Mouse (Mus musculus): Measurements from ENCODE around the gene Acsm4.
"Not testable (repeated sequence)": the region's sequence is repeated elsewhere in the genome, so short reads cannot be mapped to it uniquely, and the experiment has no call there.

The Acsm4 gene

DNA sequence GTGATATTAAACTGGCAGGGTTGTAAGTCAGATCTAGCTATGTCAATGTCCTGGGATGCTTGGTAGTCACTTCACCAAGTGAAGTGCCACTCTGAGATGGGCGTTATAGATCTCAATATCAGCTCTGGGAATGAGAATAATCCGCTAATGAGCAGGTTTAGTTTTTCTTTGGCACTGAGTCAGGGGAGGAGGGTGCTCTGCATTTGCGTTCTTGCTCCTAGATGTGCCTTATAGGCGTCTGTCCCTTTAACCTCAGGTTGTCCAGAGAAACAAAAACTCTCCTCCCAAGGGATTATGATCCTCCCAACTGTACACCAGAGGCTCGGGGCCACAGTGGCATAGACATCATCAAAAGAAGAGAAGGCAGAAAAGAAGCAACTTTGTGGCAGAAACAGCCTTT lies at the start of gene Acsm4:
TSS of gene Acsm4 (plus strand) at position 301 of the 400 bp plus-strand sequence.
- DNase-seq, result no peak

DNA sequence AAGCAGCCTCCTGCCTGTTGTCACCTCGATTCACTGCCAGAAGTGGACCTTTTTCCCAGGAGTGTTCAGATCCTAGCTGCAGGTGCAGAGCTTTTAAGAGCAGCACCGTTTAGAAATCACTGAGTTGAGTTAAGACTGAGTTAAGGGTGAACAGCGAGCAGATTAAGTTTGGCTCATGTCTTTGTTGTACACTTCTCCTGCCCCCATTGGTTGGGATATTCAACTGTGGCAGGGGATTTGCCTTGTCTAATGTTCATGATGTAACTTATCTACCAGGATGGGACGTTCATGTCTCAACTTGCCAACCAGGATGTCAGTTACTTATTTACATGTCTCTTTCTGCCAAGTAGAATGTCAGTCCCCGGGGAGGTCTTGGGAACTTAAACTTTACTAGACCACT lies 47.5 kb upstream of the Acsm4 start:
- DNase-seq, result peak; percentile 82

DNA sequence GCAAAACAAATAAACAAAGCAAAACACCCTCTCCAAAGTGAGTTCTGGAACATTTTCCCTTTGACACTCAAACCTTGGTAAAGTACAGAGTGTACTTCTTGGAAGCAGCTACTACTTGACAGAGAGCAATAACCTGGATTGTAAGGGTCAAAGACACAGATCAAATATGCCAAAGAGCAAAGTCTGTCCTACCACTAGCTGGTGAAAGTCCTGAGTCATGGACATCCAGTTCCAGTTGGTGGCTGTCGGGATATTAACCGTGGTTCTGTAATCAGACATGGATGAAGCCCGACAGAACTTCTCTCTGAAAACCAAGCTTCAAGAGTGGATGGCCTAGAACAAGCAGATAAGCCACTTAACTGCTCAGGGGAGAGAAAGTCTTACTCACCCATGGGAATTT lies 21.9 kb upstream of the Acsm4 start:
- DNase-seq, result peak; percentile 91

DNA sequence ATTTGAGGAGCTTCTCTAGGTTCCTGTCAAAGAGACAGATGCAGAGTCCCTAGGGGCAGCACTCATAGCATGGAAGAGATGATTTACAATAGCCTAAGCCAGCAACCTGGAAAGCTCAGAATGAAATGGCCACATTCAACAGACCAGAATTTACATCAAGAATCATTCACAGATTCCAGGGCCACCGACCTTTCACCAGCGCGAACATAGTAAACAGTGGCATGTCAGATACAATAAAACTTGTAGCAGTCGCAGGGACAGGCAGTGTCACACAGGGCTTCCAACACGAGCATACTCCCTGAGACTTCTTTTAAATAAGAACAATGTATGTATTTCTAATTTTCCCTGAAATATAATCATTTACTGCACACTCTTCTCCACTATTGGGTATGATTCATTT lies 19.4 kb upstream of the Acsm4 start:
- DNase-seq, result peak; percentile 50

DNA sequence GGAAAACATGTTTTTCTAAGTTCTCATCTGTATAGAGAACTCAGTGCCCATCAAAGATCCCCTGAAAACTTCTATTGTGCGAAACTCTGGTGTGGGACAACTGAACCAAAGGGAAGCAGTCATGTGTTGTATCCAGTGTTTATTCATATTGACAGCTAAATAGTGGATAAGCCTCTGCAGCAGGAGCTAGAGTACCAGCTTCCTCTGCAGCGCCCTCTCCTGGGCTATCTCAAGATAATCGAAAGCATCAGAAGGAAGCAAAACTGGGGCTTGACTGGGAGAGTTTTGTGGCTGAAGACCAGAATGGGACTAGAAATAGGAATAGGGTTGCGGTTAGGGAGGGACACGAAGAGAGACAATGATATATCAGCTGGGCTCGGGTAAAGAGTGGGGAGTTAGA lies 18.9 kb upstream of the Acsm4 start:
- peak; percentile 64 for DNase-seq

DNA sequence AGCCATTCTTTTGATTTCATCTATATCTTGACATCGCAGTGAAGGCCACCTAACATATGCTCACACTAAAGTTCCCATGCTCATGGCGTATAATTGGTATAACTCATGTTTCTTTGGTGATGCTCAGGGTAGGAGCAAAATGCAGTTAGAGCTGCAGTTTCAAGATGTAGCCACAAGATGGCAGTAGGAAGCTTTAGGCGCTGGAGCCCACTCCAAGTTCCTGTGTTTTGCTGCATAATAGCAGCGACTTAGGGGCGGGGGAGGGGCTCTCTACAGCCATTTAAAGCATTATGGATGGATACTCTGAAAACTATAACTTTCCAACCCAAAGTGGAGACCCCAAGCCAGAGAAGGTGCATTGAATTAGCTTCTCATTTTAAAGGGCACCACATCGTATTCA lies 16.4 kb upstream of the Acsm4 start:
- DNase-seq, result peak; percentile 53

DNA sequence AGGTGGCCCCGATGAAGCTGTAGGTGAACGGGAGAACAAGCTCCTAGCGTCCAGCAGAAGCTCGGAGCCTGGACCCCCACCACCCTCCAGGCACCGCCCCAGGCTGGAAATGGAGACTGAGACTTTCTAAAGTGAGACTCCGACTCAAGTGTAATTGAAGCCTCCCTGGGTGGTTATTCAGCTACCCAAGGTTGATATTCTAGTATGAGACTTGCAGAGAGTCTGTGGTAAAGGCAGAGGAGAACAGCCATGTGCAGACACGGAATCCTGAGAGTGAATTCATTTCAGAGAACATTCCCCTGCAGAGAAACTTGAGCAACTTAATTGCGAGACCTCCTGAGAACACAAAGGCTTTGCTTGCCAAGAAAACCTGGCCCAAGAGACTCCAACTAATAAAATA lies 9.7 kb upstream of the Acsm4 start:
- DNase-seq, result no peak

DNA sequence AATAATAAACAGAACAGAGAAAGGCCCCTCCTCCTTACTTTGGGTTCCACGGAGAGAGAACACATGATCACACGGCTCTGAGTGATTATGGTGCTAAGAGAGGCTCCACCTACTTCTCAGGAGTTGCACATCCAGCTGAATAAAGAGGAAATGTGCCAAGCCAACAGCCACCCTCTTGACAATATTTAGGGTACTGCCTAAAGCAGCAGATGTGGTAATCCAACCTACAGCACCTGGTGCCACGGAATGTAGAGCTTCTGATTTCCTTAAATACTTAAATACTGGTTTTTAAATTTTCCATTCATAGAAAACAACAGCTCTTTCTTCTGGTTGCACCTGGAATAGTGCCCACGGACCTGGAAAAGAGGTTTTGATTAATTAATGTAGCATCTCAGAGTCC lies 7.1 kb upstream of the Acsm4 start:
- DNase-seq, result no peak

DNA sequence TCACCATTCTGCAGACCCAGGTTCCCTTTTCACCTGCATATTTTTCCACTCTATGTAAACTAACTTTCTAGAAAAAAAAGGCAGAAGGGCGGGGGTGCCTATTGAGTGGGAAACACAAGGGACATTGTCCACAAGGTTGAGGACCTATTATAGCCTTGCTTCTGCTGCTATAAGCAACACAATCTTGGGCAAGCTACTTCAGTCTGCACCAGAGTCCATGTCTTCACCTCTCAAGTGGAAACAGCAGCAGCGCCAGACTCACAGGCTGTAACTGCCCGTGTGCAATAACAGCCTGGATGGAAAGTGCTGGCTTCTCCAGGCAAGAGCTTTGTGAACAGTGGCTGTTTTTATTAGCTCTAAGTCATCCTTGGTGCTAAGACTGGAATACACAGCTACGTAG lies 2.5 kb downstream of the Acsm4 start:
- DNase-seq, result no peak

DNA sequence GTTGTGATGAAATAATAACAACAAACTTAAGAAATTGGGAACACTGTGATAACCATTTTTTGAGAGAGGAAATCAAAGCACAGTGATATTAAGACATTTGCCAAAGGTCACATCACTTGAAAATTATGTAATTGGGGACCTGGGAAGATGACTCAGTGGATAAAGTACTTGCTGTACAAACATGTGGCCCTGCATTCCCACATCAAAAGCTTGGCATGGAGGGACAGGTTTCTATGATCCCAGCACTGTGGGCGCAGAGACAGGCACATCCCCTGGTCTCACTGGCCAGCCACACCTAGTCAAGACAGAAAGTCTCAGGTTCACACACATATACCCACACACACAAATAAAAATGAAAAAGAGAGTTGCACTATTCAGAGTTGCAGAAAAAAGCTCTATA lies 5.1 kb downstream of the Acsm4 start:
- no peak for DNase-seq

DNA sequence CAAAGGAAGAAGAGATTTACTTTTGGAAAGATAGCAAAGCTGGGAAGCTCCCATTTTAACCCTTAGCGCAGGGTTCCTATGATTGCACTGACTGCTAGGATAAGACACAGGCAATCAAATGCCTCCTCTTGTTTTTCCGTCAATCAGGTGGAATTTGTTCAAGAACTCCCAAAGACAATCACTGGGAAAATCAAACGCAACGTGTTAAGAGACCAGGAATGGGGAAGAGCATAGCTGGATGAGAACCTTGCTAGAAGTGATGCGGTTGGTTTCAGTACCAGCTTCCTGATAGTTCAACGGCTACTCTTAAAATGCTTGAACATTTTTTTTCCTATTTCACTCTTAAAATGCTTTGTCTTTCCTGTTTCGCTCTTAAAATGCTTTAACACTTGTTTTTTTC lies 24.3 kb downstream of the Acsm4 start:
- DNase-seq, result no peak

DNA sequence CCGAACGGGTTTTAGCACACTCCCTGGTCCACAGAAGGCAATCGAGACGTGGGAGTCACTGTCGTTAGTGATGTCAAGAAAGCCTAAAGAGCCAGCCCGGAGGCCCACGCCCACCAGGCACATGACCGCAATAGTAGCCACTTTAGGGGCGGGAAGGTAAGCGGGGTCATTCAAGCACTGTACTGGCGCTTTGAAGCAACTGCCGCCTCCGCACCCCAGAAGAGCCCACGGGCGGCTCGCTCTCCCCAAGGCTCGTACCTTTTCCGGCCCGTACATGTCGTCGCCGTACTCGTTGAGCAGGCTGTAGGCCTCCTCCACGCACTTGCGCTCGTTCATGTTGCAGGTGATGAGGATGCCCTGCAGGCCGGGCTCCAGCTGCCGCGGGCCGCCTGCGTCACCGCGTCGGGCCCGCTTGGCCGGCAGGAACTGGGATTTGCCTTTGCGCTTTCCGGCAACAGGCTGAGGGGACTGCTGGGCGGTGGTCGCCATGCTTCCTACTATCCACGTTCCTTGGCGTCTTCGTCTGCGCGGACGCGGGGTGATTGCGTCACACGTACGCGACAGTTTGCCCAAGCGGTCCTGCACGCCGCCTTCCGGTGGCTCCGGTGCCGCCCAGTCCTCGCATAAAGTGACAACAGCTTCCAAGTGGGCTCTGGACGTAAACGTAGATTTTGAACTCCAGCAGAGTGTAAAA lies 30.6 kb downstream of the Acsm4 start, which contains the start of gene Thumpd1:
TSS of gene Thumpd1 (minus strand) at position 546 of the 694 bp plus-strand sequence.
- peak; percentile 91 for DNase-seq

DNA sequence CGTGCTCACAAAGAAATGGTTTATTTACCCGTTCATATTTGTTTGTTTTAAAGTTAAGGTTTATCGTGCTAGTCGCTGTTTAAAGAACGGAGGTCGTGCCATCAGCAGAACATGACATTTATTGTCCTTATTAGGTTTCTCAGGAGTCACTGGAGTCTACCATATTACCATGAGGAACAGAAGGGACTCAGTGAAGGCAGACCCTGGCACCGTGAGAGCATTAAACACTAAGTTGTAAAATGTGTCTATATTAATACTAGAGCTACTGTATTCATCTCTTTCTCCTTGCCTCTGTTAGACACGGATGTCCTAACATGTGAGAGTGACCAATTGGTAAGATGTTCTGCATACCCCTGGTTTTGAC lies 31.1 kb downstream of the Acsm4 start:
- no peak for DNase-seq

DNA sequence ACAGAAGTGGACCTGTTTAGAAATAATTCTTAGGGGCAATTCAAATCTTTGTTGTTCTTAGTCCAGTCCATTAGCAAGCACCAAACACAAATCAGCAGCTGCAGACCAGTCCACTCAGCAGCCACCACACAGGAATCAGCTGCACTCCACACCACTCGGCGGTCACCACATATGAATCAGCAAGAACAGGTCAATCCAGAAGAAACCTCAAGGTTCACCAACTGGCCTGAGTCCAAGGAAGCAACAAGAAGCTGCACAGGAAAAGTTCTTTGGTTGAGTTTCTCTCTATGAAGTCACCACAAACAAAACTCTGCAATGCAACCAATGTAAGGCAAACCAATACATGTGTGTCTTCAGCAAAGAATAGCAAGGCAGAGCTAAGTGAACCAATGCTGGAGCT lies 37.8 kb downstream of the Acsm4 start:
- no peak for DNase-seq

DNA sequence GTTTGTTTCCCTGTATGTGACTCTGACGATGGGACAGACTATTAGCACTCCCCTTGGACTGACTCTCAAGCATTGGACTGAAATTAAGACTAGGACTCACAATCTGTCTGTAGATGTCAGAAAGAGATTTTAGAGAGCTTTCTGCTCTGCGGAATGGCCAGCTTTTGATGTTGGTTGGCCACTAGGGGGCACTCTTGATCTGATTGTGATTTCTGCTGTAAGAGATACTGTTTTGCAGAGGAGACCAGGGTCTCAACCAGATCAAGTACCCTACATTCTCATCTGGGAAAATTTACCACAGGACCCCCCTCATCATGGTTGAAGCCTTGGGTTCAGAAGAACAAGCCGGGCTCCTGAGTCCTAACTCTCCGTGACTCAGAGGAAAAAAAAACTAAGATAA lies 41.4 kb downstream of the Acsm4 start:
- DNase-seq, result peak; percentile 56

DNA sequence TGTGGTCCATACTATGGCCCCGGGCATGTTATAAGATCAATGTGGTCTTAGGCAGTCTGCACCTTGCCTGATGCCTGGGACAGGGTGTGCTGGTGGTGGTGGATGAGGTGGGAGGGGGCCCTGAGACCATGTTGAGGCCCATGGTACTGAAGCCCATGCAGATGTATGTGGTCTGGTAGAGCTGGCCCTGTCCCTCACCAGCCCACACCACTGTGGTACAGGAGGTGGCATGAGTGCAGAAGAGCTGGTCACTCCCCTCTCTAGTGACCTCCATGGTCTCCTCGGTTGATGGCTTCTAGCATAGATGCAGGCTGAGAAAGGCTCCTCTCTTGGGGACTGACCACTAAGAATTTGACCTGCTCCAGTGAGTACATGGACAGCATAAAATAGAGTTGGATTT lies 49.1 kb downstream of the Acsm4 start:
- DNase-seq, result no peak

DNA sequence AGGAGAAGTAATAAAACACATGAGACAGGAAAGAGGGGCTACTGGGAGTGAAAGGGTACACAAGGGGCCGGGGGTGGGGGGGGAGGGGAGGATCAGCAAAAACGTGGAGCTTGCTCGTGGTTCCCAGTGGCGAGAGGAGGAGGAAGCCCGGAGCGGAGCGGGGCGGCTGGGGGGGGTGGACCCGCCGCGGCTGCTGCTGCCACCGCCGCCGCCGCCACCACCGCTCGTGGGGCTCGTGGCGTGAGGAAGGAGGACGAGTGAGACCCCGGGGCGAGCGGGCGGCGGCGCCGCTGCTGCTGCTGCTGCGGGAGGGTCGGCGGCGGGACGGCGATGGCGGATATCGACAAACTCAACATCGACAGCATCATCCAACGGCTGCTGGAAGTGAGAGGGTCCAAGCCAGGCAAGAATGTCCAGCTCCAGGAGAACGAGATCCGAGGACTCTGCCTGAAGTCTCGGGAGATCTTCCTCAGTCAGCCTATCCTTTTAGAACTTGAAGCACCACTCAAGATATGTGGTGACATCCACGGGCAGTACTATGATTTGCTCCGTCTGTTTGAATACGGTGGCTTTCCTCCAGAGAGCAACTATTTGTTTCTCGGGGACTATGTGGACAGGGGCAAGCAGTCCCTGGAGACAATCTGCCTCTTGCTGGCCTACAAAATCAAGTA lies 50.1 kb downstream of the Acsm4 start:
- DNase-seq, result not testable (repeated sequence)

DNA sequence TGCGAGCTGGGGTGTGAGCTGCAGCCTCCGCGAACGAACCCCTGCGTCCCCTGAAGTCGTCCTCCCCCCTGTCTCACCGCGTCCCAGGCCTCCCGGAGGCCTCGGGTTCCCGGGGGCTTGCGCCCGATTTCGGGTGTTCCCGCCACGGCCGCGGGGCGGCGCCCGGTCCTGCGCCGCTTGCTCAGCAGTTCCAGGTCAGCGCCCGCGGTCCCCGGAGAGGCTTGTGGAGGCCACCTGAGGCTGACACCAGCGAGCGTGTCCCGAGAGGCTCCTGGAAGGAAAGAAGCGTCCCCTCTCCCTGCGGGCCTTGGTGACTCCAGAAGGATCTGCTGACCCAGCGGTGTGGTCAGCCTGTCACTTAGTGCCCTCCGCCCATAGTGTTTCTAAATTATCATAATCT lies 54.5 kb downstream of the Acsm4 start:
- DNase-seq, result peak; percentile 42

DNA sequence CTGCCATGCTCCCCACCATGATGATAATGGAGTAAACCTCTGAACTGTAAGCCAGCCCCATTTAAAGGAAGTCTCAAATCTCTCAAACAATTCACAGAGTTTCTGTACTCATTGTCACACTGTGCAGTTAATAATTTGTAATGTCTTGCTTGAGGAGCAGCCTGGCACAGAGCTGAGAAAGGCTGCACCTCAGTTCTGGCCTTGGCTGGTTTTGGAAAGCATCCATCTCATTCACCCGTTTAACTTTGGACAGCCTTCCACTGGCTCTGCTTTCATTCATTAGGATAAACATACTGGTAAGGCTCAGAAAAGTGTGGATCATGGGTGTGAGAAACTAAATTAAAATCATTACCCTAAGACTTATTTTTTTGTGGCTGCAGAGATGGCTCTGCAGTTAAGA lies 56.0 kb downstream of the Acsm4 start:
- DNase-seq, result peak; percentile 92

DNA sequence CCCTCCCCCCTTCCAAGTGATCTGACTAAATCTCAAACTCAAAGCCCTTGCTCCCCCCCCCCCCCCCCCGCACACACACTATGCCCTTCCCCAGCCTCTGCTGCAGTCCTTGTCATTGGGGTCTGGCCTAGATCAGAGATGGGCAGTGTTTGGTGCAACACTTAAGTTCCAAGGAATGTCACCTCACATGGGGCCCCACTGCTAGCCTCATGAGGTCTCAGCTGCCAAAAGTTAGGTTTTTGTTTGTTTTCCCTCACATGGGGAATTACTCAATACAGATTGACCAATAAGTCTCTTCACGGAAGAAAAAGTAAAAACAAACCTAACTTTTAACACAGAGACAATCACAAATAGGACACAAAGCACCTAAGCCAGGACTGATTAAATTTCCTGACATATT lies 58.9 kb downstream of the Acsm4 start:
- no peak for DNase-seq

DNA sequence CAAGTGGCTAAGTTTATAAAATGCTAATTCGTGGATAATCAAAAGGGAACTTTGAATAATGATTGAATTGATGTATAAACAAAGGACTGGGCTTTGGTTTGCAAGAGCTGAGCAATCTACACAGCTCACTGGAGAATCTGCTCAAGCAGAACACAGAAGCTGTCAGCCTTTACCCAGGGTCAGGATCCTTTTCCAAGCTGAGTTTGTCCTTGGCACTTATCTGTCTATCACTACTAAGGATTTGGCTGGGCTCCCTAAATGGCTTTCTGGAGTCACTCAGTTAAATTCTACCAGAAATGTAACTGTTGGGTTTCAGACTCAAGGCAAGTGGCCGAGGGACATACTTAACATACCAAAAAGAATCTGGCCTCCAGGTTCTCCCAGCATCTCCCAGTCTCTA lies 60.1 kb downstream of the Acsm4 start:
- DNase-seq, result peak; percentile 90

DNA sequence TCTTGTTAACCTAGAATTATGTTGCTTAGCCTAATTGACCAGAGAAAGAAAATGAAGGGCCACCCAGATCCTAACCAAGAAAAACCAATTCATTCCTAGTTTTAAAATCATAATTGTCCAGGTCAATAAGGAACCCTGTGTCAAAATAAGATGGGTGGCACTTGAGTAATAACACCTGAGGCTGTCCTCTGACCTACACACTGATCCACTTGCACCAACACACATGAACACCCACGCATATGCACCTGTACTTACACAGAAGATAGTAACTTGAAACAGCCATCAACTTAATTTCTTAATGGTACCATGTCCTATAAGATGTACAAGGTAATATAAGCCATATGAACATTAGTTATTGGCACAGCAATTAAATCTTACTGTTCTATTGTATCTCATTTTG lies 63.9 kb downstream of the Acsm4 start:
- DNase-seq, result no peak

DNA sequence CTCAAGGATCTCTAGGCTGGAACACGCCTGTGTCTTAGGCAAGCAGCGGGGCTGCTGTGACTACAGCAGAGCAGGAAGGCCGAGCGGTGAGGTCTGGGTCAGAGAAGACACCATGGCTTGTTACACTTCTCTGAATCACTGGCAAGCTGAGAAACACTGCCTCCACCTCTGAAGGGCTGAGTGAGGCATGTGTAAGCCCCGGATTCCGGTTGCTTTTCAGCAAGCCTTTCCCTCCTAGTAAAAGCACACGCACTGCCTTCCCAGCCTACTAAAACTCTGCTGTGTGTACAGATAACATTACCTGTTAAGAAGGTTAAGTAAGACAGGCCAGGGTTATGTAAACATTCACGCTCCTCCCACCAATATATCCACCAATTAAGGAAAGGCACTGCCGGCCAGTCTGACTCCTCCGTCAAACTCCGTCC lies 70.7 kb downstream of the Acsm4 start, which contains the start of gene Acsm3:
TSS of gene Acsm3 (plus strand) at position 397 of the 425 bp plus-strand sequence.
- peak; percentile 78 for DNase-seq

DNA sequence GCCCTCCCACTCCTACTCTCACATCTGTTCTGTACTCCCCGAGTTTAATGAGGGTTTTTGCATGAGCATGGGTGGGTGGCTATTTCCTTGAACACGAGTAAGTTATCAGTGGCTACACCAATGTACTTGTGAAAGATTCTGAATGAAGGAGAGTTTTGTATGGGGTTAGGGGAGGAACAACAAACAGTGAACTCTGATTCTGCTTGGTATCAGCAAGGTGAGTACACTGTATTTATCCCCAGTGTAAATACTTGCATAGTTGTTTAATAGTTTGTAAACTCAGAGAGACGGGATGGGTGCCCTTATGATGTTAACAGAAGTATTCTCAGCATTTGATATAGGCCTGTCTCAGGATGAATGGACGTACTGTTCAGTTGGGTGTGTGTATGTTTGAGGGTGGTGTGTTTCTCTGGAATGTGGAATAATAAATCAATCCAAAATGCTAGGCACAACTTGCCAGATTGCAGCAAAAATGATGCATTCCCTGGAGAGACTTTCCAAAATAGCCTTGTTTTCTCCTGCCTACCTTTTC lies 72.4 kb downstream of the Acsm4 start:
- no peak for DNase-seq

All from kidney, adult 9 months (tissue).